Mouse (Mus musculus): Measurements from ENCODE around the gene Gm5901.

GRCm38 (mm10) chr7:105387696-105388095 lies 12.9 kb downstream of the Gm5901 start:
- no peak for TF ChIP-seq GATA1 (IDR thresholded peaks at IDR 0.05; ENCODE audit: low read length)
- no peak for TF ChIP-seq TAL1 (IDR thresholded peaks at IDR 0.05; ENCODE audit: low read length)

Measured in erythroblast, embryonic 14.5 days (primary cell).